Mouse (Mus musculus) retina, adult 2 months (tissue): ENCODE measurements around the gene Dlst.

Source experiments
- DNase-seq: peaks from one replicate; pipeline ENCODE4 v3.0.0-alpha.2; 2012; ENCODE audit warnings: low read depth, low spot score

The Dlst gene

GRCm38 (mm10) chr12:85150321-85151001, 39.8 kb downstream of the Dlst start:
- DNase-seq, result no peak

- DNase-seq, result peak; percentile 30
Observed at GRCm38 (mm10) chr12:85151002-85151774, 40.6 kb downstream of the Dlst start, which contains the start of gene Rps6kl1. Gene Rps6kl1, minus strand, starts transcription at chr12:85151264.

- no peak for DNase-seq
Observed at GRCm38 (mm10) chr12:85153011-85153410, 42.4 kb downstream of the Dlst start.

GRCm38 (mm10) chr12:85156324-85156723, 45.7 kb downstream of the Dlst start:
- no peak for DNase-seq

GRCm38 (mm10) chr12:85157797-85158460, 47.3 kb downstream of the Dlst start:
- DNase-seq, result no peak

GRCm38 (mm10) chr12:85158801-85159200, 48.2 kb downstream of the Dlst start:
- no peak for DNase-seq

GRCm38 (mm10) chr12:85159592-85159991, 49.0 kb downstream of the Dlst start:
- DNase-seq, result no peak

- no peak for DNase-seq
Observed at GRCm38 (mm10) chr12:85164996-85165395, 54.4 kb downstream of the Dlst start.

GRCm38 (mm10) chr12:85166631-85167030, 56.0 kb downstream of the Dlst start:
- no peak for DNase-seq

GRCm38 (mm10) chr12:85169117-85169858, 58.7 kb downstream of the Dlst start:
- DNase-seq, result peak; percentile 59

GRCm38 (mm10) chr12:85169877-85170276, 59.2 kb downstream of the Dlst start:
- no peak for DNase-seq

GRCm38 (mm10) chr12:85170284-85170947, 59.8 kb downstream of the Dlst start:
- no peak for DNase-seq

GRCm38 (mm10) chr12:85170948-85171307, 60.3 kb downstream of the Dlst start:
- no peak for DNase-seq

- no peak for DNase-seq
Observed at GRCm38 (mm10) chr12:85174016-85174415, 63.4 kb downstream of the Dlst start.

- DNase-seq, result no peak
Observed at GRCm38 (mm10) chr12:85175087-85175675, 64.5 kb downstream of the Dlst start.

GRCm38 (mm10) chr12:85175926-85176845, 65.6 kb downstream of the Dlst start:
- DNase-seq, result no peak

- no peak for DNase-seq
Observed at GRCm38 (mm10) chr12:85176846-85177523, 66.4 kb downstream of the Dlst start.

- DNase-seq, result no peak
Observed at GRCm38 (mm10) chr12:85177740-85178239, 67.2 kb downstream of the Dlst start, which contains the start of gene Pgf. Gene Pgf, minus strand, starts transcription at chr12:85177790.

- DNase-seq, result no peak
Observed at GRCm38 (mm10) chr12:85178294-85178693, 67.7 kb downstream of the Dlst start.
